Mouse (Mus musculus): Measurements from ENCODE around the gene Tfap2a. TPM values are rescaled to one million over a fixed set of nuclear protein-coding genes. Genes with fewer than 3 reads are reported as not detected.

Gene Tfap2a
- polyA plus RNA-seq, 1 experiment from 2014 or later: 0.16 TPM

DNA sequence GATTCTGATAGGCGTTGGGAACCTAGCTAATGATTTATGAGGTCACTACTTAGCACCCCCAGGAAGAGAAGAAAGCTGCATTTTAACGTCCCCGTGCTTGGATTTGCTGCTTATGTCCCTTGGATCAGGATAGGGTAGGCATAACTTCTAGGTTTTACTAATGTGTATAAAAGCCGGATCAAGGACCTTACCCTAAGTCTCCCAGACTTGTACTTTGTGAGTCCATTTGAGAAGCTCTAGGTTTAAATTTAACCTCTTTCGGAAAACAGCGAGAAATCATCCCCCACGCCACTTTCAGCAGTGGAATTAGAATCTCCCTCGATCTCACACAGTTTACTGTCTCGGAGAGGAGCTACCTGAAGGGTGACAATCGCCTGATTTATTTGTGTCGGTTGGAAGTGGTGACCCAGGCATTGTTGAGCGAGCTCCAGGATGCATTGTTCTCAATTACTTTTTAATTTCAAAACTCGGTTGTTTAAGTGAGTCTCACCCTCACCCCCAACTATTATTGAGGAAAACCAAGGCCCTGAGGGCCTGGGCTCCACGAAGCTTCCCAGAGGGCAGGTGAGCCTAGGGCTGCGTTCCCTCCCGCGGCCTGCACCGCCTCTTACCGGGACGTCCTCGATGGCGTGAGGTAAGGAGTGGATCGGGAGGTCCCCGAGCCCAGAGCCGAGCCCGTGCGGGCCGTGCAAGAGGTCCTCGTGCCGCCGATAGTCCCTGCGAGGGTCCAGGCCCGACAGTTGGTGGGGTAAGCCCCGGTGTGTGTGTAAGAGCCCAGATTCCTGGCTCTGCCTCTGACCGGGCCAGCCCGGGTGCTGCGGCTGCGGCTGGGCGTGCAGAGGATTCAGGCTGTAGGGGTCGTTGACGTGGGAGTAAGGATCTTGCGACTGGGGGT, 10.2 kb downstream of the Tfap2a start:
- Histone ChIP-seq H3K4me3 (ENCODE audit: low read depth, low read length) (no peak overlapping the region), H3K4me2 (replicated peaks; ENCODE audit: low read depth, low read length) (no peak overlapping the region), H3K4me1 (ENCODE audit: insufficient read depth, low read depth, low read length) (peaks cover 3% of the 10 kb centered on the region; the same call in 1 of the 2 replicates), H3K27ac (ENCODE audit: low read length) (no peak overlapping the region), H3K9me3 (ENCODE audit: low read length) (no peaks in the 10 kb centered on the region), H3K36me3 (ENCODE audit: insufficient read depth, low read length) (no peaks in the 10 kb centered on the region), H3K27me3 (replicated peaks; ENCODE audit: insufficient read depth, low read length) (peaks cover 56% of the 10 kb centered on the region), H3K9ac (replicated peaks; ENCODE audit: low read depth) (no peak overlapping the region)
- 4% methylated on average over 42 of the region's 42 CpGs for WGBS
- ATAC-seq: no peak
- DNase-seq (ENCODE audit: low spot score): no peak
- no peak for TF ChIP-seq CTCF (IDR thresholded peaks at IDR 0.05)
- no peak for TF ChIP-seq EP300 (IDR thresholded peaks at IDR 0.05)

DNA sequence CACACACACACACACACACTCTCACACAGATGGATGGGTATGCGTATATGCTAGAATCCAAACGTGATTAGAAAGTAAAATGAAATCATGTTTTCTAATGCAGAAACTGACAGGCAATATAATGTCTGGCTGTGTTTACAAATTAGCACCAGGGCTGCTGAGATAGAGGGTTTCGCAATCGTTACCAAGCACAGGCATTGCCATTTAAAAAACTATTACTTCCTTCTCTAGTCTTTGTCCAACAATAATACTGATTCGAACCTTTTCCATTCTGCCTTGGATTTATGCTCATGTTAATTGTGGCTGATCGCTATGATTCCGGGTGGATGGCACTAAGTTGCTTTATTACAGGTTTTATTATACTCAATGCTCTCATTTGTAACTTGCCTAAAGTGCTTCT, 12.3 kb downstream of the Tfap2a start:
- DNase-seq (ENCODE audit: low spot score) (no peak), ATAC-seq (no peak)
- no peak overlapping the region for H3K9ac ChIP-seq (replicated peaks; ENCODE audit: low read depth)
- H3K36me3 ChIP-seq (ENCODE audit: insufficient read depth, low read length): no peaks in the 10 kb centered on the region
- no peak overlapping the region for H3K4me3 ChIP-seq (ENCODE audit: low read depth, low read length)
- no peaks in the 10 kb centered on the region for H3K9me3 ChIP-seq (ENCODE audit: low read length)
- WGBS: 7% methylated on average over 7 of the region's 7 CpGs
- peaks cover 3% of the 10 kb centered on the region; the same call in 1 of the 2 replicates for H3K4me1 ChIP-seq (ENCODE audit: insufficient read depth, low read depth, low read length)
- TF ChIP-seq EP300 (IDR thresholded peaks at IDR 0.05): no peak
- TF ChIP-seq CTCF (IDR thresholded peaks at IDR 0.05): no peak
- no peak overlapping the region for H3K27ac ChIP-seq (ENCODE audit: low read length)
- no peak overlapping the region for H3K4me2 ChIP-seq (replicated peaks; ENCODE audit: low read depth, low read length)
- peaks cover 42% of the 10 kb centered on the region for H3K27me3 ChIP-seq (replicated peaks; ENCODE audit: insufficient read depth, low read length)

DNA sequence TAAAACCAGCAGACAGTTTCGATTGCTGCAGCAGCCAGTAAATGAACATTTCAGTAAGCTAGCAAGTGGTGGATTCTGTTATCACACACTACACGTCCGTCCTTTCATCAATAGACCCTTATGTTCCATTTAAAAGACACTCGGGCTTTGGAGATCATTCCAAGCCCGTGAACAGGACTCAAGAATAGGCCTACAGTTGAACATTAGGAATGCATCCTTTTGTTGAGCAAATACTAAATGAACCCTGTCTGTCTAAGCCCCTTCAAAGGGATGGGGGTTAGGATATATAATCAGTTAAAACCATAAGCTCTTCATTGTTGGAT, 14.6 kb downstream of the Tfap2a start:
- Histone ChIP-seq H3K27me3 (replicated peaks; ENCODE audit: insufficient read depth, low read length) (peaks cover 52% of the 10 kb centered on the region), H3K4me1 (ENCODE audit: insufficient read depth, low read depth, low read length) (no peaks in the 10 kb centered on the region; the same call in 1 of the 2 replicates), H3K36me3 (ENCODE audit: insufficient read depth, low read length) (no peaks in the 10 kb centered on the region), H3K4me3 (ENCODE audit: low read depth, low read length) (peak overlapping the region; percentile 42), H3K9ac (replicated peaks; ENCODE audit: low read depth) (no peak overlapping the region), H3K27ac (ENCODE audit: low read length) (no peak overlapping the region), H3K9me3 (ENCODE audit: low read length) (no peaks in the 10 kb centered on the region), H3K4me2 (replicated peaks; ENCODE audit: low read depth, low read length) (peak overlapping the region; percentile 54)
- ATAC-seq (no peak), DNase-seq (ENCODE audit: low spot score) (no peak)
- WGBS: 10% methylated on average over 5 of the region's 5 CpGs
- TF ChIP-seq EP300 (IDR thresholded peaks at IDR 0.05) (no peak), CTCF (IDR thresholded peaks at IDR 0.05) (no peak)

DNA sequence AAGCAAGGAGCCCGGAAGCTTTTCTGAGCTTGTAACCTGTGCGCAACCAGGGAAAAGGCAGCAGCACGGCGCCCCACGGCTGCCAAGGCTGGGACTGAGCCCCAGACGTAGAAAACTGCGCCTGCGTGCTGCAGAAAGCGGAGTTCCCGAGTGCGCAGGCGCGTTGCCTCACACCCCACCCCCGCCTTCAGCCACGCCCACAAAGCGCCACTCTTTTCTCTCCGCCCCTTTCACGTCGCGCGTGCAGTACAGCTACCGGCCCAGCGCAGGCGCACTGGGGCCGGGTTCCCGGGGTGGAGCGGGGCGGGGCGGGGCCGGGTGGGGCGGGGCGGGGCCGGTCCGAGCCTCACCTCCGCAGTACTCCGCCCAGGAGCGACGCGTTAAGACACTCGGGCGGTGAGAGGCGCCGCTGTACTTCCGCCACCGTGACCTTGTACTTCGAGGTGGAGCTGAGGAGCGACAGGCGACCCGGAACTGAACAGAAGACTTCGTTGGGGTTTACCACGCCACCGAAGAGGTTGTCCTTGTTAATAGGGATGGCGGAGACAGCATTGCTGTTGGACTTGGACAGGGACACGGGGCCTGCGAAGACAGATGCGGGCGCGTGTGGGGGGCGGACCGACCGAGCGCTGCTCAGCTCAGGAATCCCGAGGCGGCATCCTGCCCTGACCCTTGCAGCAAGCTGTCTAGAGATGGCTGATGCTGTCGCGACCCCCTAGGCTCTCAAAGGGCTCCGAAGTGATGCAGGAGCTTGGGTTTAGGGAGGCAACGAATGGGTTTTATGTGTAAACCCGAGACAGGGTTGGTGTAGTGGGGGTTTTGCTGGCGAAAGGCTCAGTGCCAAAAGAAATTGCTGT, 15.2 kb downstream of the Tfap2a start:
- WGBS: under 1% methylated on average over 59 of the region's 70 CpGs
- H3K4me2 ChIP-seq (replicated peaks; ENCODE audit: low read depth, low read length): peak overlapping the region; percentile 54
- H3K4me1 ChIP-seq (ENCODE audit: insufficient read depth, low read depth, low read length): no peaks in the 10 kb centered on the region; the same call in 1 of the 2 replicates
- ATAC-seq (peak; percentile 96), DNase-seq (ENCODE audit: low spot score) (peak; percentile 97)
- TF ChIP-seq EP300 (IDR thresholded peaks at IDR 0.05) (no peak), CTCF (IDR thresholded peaks at IDR 0.05) (peak; percentile 60)
- H3K27ac ChIP-seq (ENCODE audit: low read length): no peak overlapping the region
- H3K4me3 ChIP-seq (ENCODE audit: low read depth, low read length): peak overlapping the region; percentile 42
- H3K9me3 ChIP-seq (ENCODE audit: low read length): no peaks in the 10 kb centered on the region
- no peaks in the 10 kb centered on the region for H3K36me3 ChIP-seq (ENCODE audit: insufficient read depth, low read length)
- peaks cover 52% of the 10 kb centered on the region for H3K27me3 ChIP-seq (replicated peaks; ENCODE audit: insufficient read depth, low read length)
- H3K9ac ChIP-seq (replicated peaks; ENCODE audit: low read depth): no peak overlapping the region

DNA sequence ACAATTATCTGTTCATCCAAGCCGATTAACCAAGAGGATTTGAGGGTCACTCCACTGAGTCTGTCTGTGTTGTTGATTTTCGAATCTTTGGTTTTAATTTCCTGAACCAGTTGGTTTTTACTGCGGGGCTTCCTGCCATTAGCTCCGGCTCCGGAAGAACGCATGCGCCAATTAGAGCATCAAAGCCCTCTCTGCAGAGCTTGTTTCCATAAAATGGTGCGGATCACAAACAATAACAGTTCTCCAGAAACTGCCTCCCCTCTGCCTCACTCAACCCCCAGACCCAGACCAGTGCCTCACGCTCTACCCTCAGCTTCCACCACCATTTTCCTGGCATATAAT, 18.5 kb downstream of the Tfap2a start:
- WGBS: 12% methylated on average over 9 of the region's 9 CpGs
- Histone ChIP-seq H3K4me2 (replicated peaks; ENCODE audit: low read depth, low read length) (no peak overlapping the region), H3K27ac (ENCODE audit: low read length) (no peak overlapping the region)

DNA sequence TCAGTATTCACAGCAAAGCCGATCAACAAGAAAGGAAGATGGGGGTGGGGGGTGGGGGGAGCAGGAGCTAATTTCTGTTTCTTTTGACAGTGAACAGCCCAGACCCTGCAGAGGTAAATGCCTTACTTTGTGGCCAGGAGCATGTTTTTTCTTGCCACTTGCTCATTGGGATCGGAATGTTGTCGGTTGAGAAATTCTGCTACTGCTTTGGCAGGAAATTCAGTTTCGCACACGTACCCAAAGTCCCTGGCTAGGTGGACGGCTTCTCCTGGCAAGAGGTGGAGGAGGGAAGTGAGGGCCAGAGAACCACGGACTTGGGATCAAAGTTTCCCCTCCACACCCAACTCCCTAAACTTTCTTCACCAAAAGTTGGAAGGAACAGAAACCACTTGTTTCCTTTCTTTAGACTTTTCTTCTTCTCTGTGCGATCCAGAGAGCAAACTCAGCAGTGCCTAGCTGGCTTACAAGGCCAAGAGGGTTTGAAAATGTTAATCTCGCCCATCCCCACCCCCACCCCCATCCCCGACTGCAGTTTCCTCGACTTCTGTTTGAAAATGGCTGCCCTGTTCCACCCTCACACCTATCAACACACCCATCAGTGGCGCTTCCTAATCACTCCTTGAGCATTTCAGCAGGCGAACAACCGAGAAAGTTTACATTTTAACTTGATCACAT, 19.0 kb downstream of the Tfap2a start:
- H3K36me3 ChIP-seq (ENCODE audit: insufficient read depth, low read length): no peaks in the 10 kb centered on the region
- H3K27ac ChIP-seq (ENCODE audit: low read length): no peak overlapping the region
- DNase-seq (ENCODE audit: low spot score) (peak; percentile 35), ATAC-seq (no peak)
- H3K4me3 ChIP-seq (ENCODE audit: low read depth, low read length): no peak overlapping the region
- no peaks in the 10 kb centered on the region; the same call in 1 of the 2 replicates for H3K4me1 ChIP-seq (ENCODE audit: insufficient read depth, low read depth, low read length)
- peaks cover 74% of the 10 kb centered on the region for H3K27me3 ChIP-seq (replicated peaks; ENCODE audit: insufficient read depth, low read length)
- 21% methylated on average over 14 of the region's 14 CpGs for WGBS
- TF ChIP-seq EP300 (IDR thresholded peaks at IDR 0.05) (no peak), CTCF (IDR thresholded peaks at IDR 0.05) (no peak)
- no peak overlapping the region for H3K9ac ChIP-seq (replicated peaks; ENCODE audit: low read depth)
- no peaks in the 10 kb centered on the region for H3K9me3 ChIP-seq (ENCODE audit: low read length)
- no peak overlapping the region for H3K4me2 ChIP-seq (replicated peaks; ENCODE audit: low read depth, low read length)

More for the DNA sequence above, 18.5 kb downstream of the Tfap2a start:
- ATAC-seq (no peak), DNase-seq (ENCODE audit: low spot score) (no peak)
- Histone ChIP-seq H3K4me1 (ENCODE audit: insufficient read depth, low read depth, low read length) (no peaks in the 10 kb centered on the region; the same call in 1 of the 2 replicates), H3K9ac (replicated peaks; ENCODE audit: low read depth) (no peak overlapping the region), H3K36me3 (ENCODE audit: insufficient read depth, low read length) (no peaks in the 10 kb centered on the region), H3K27me3 (replicated peaks; ENCODE audit: insufficient read depth, low read length) (peaks cover 72% of the 10 kb centered on the region), H3K4me3 (ENCODE audit: low read depth, low read length) (no peak overlapping the region), H3K9me3 (ENCODE audit: low read length) (no peaks in the 10 kb centered on the region)
- TF ChIP-seq CTCF (IDR thresholded peaks at IDR 0.05) (no peak), EP300 (IDR thresholded peaks at IDR 0.05) (no peak)

Data from lung, postnatal 0 days (tissue).